Mouse (Mus musculus): ENCODE measurements around the gene Top1. TPM values are rescaled to one million over a fixed set of nuclear protein-coding genes. Genes with fewer than 3 reads are reported as not detected.

The Top1 gene
- polyA plus RNA-seq, 1 experiment: 174 TPM

- no peak overlapping the region for H3K4me3 ChIP-seq (ENCODE audit: low read depth, low read length)
- TF ChIP-seq POLR2A (IDR thresholded peaks at IDR 0.05; ENCODE audit: insufficient read depth, low read length): no peak
- peak; percentile 3 for TF ChIP-seq CTCF (IDR thresholded peaks at IDR 0.05; ENCODE audit: low read depth, low read length)
- H3K27me3 ChIP-seq (ENCODE audit: control insufficient read depth, insufficient read depth, low read length, poor library complexity, severe bottlenecking): no peaks in the 10 kb centered on the region
- peaks cover 64% of the 10 kb centered on the region for H3K36me3 ChIP-seq (ENCODE audit: control insufficient read depth, insufficient read depth, low read length, poor library complexity, severe bottlenecking)
- no peak overlapping the region for H3K27ac ChIP-seq (ENCODE audit: insufficient read depth, low read length)
- H3K9me3 ChIP-seq (replicated peaks; ENCODE audit: control insufficient read depth, insufficient read depth, low read length, poor library complexity, severe bottlenecking): no peaks in the 10 kb centered on the region
- no peak overlapping the region for H3K9ac ChIP-seq (ENCODE audit: low read depth, poor library complexity, severe bottlenecking)
- no peaks in the 10 kb centered on the region for H3K4me1 ChIP-seq (ENCODE audit: control insufficient read depth, insufficient read depth, low read length)
These were observed 71.6 kb downstream of the Top1 start for GRCm38 (mm10) chr2:160717269-160717668.

DNA sequence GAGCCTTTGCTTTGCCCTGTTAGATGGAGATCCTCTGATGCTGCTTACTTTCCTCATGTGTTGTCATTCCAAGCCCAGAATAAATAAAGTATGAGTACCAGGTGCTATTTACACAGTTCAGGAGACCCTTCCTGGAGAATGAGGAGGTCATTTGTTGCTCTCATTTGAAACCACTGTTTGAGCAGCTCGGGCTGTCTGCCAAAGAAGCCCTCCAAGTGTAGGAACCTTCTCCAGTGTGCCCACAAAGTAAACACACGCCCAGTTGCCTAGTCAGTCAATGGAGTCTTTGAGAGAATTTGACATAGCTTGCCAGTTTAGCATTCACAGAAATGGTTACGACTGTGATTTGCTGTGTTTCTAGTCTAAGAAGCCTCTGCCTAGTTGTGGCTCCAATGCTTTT, 73.1 kb downstream of the Top1 start:
- H3K9me3 ChIP-seq (replicated peaks; ENCODE audit: control insufficient read depth, insufficient read depth, low read length, poor library complexity, severe bottlenecking): no peaks in the 10 kb centered on the region
- peaks cover 63% of the 10 kb centered on the region for H3K36me3 ChIP-seq (ENCODE audit: control insufficient read depth, insufficient read depth, low read length, poor library complexity, severe bottlenecking)
- H3K27me3 ChIP-seq (ENCODE audit: control insufficient read depth, insufficient read depth, low read length, poor library complexity, severe bottlenecking): no peaks in the 10 kb centered on the region
- no peak for TF ChIP-seq POLR2A (IDR thresholded peaks at IDR 0.05; ENCODE audit: insufficient read depth, low read length)
- no peak overlapping the region for H3K4me3 ChIP-seq (ENCODE audit: low read depth, low read length)
- no peaks in the 10 kb centered on the region for H3K4me1 ChIP-seq (ENCODE audit: control insufficient read depth, insufficient read depth, low read length)
- H3K27ac ChIP-seq (ENCODE audit: insufficient read depth, low read length): no peak overlapping the region
- no peak overlapping the region for H3K9ac ChIP-seq (ENCODE audit: low read depth, poor library complexity, severe bottlenecking)

DNA sequence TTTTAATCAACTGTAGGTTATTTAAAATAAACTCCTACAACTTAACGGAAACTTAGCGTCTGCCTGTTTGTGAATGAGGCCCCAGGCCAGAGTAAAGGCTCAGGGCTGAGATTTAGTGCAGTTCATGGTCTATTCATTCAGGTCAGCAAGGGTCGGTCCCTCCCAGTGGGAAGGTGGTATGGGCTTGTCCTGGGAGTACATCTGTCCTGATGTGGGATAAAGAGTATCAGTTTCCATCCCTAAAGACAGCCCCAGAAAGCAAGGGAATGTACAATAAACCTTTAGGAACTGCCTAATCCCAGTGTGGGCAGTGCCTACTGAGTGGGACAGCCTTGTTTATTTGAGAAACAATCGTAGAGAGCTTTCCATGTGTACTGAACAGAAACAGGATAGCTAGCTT, 77.0 kb downstream of the Top1 start:
- Histone ChIP-seq H3K4me3 (ENCODE audit: low read depth, low read length) (no peak overlapping the region), H3K27me3 (ENCODE audit: control insufficient read depth, insufficient read depth, low read length, poor library complexity, severe bottlenecking) (no peaks in the 10 kb centered on the region), H3K9ac (ENCODE audit: low read depth, poor library complexity, severe bottlenecking) (no peak overlapping the region), H3K27ac (ENCODE audit: insufficient read depth, low read length) (no peak overlapping the region), H3K4me1 (ENCODE audit: control insufficient read depth, insufficient read depth, low read length) (no peaks in the 10 kb centered on the region), H3K9me3 (replicated peaks; ENCODE audit: control insufficient read depth, insufficient read depth, low read length, poor library complexity, severe bottlenecking) (no peaks in the 10 kb centered on the region), H3K36me3 (ENCODE audit: control insufficient read depth, insufficient read depth, low read length, poor library complexity, severe bottlenecking) (peaks cover 36% of the 10 kb centered on the region)
- TF ChIP-seq POLR2A (IDR thresholded peaks at IDR 0.05; ENCODE audit: insufficient read depth, low read length) (no peak), EP300 (IDR thresholded peaks at IDR 0.05; ENCODE audit: insufficient read depth, low read depth, low read length) (no peak), CTCF (IDR thresholded peaks at IDR 0.05; ENCODE audit: low read depth, low read length) (no peak)

DNA sequence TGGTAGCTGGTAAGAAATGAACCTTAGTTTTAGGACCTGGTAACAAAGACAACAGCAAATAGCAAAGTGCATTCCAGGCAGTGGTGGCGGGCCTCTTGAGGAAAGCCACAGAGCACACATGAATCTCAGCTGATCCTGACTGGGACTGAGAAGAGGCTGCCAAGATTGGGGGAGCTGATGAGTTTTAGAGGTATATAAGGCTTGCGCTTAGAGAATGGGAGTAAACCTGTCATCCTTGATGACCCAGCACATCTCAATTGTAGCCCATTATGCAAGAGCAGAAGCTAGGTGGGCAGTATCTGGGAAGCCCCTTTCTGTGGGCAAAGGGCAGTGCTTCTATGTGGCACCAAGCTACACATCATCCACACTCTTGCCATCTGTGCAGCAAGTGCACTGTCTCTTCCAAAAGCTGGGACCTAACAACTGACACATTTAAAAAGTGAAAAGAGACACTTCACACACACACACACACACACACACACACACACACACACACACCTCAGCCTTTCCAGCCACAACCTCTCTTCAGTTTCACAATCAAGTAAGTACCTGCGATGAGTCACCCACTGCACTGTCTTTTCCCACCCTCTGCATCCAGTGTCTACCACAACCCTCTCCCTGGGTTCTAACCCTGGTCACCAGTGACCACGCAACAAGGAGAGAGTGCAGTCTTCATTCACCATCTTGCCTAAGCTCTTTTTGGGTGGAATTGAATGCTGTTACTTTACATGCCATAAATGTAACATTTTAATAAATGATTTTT, 78.1 kb downstream of the Top1 start:
- no peak overlapping the region for H3K9ac ChIP-seq (ENCODE audit: low read depth, poor library complexity, severe bottlenecking)

GRCm38 (mm10) chr2:160724536-160724935, 78.8 kb downstream of the Top1 start:
- H3K27ac ChIP-seq (ENCODE audit: insufficient read depth, low read length): no peak overlapping the region
- no peaks in the 10 kb centered on the region for H3K27me3 ChIP-seq (ENCODE audit: control insufficient read depth, insufficient read depth, low read length, poor library complexity, severe bottlenecking)
- no peak for TF ChIP-seq EP300 (IDR thresholded peaks at IDR 0.05; ENCODE audit: insufficient read depth, low read depth, low read length)
- no peak for TF ChIP-seq POLR2A (IDR thresholded peaks at IDR 0.05; ENCODE audit: insufficient read depth, low read length)
- no peak for TF ChIP-seq CTCF (IDR thresholded peaks at IDR 0.05; ENCODE audit: low read depth, low read length)
- H3K9ac ChIP-seq (ENCODE audit: low read depth, poor library complexity, severe bottlenecking): no peak overlapping the region
- H3K4me3 ChIP-seq (ENCODE audit: low read depth, low read length): no peak overlapping the region
- H3K36me3 ChIP-seq (ENCODE audit: control insufficient read depth, insufficient read depth, low read length, poor library complexity, severe bottlenecking): peaks cover 23% of the 10 kb centered on the region
- no peaks in the 10 kb centered on the region for H3K9me3 ChIP-seq (replicated peaks; ENCODE audit: control insufficient read depth, insufficient read depth, low read length, poor library complexity, severe bottlenecking)
- H3K4me1 ChIP-seq (ENCODE audit: control insufficient read depth, insufficient read depth, low read length): no peaks in the 10 kb centered on the region

More for the DNA sequence above, 78.1 kb downstream of the Top1 start:
- no peak overlapping the region for H3K27ac ChIP-seq (ENCODE audit: insufficient read depth, low read length)
- H3K36me3 ChIP-seq (ENCODE audit: control insufficient read depth, insufficient read depth, low read length, poor library complexity, severe bottlenecking): peaks cover 29% of the 10 kb centered on the region
- no peaks in the 10 kb centered on the region for H3K9me3 ChIP-seq (replicated peaks; ENCODE audit: control insufficient read depth, insufficient read depth, low read length, poor library complexity, severe bottlenecking)
- no peaks in the 10 kb centered on the region for H3K4me1 ChIP-seq (ENCODE audit: control insufficient read depth, insufficient read depth, low read length)
- no peaks in the 10 kb centered on the region for H3K27me3 ChIP-seq (ENCODE audit: control insufficient read depth, insufficient read depth, low read length, poor library complexity, severe bottlenecking)
- no peak overlapping the region for H3K4me3 ChIP-seq (ENCODE audit: low read depth, low read length)
- no peak for TF ChIP-seq EP300 (IDR thresholded peaks at IDR 0.05; ENCODE audit: insufficient read depth, low read depth, low read length)
- TF ChIP-seq POLR2A (IDR thresholded peaks at IDR 0.05; ENCODE audit: insufficient read depth, low read length): no peak
- no peak for TF ChIP-seq CTCF (IDR thresholded peaks at IDR 0.05; ENCODE audit: low read depth, low read length)

DNA sequence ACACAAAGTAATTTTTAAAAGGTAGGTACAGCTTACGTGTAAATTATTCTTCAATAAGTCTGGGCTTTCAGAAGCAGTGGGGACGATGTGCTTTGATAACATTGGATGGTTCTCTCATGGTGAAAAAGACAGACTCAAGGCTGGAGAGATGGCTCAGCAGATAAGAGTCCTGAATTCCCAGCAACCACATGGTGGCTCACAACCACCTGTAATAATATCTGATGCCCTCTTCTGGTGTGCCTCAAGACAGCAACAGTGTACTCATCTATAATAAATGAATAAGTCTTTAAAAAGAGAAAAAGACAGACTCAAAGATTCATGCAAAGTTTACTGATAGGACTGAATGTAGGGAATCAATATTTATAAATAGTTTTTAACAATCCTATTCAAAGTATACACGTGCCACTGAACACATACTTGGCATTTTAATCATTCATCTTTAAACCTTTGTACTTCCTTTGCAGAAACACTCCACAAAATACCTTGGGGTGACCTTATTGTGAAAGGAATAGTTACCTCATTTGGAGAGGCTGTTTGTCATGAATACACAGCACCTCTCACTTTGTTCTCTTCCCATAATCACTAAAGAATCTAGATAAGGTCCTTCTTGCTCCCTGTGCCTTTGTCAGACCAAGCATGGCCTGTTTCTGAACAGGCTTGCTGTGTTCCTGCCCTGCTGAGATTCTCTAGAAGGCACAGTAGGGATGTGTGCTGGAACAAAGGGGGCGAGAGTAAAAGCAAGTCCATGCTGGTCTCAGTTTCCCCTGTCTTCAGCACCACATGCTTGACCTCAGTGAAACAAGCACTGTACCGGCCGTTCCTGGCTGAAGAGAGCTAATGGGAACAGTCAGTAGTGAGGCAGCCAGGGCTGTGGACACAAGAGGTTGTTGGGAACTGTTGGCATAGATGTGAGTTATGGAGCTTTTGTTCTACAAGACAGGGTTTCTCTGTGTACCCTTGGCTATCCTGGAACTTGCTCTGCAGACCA, 80.5 kb downstream of the Top1 start:
- Histone ChIP-seq H3K36me3 (ENCODE audit: control insufficient read depth, insufficient read depth, low read length, poor library complexity, severe bottlenecking) (peaks cover 8% of the 10 kb centered on the region; the same call in 1 of the 2 replicates), H3K4me3 (ENCODE audit: low read depth, low read length) (no peak overlapping the region), H3K27ac (ENCODE audit: insufficient read depth, low read length) (no peak overlapping the region), H3K27me3 (ENCODE audit: control insufficient read depth, insufficient read depth, low read length, poor library complexity, severe bottlenecking) (no peaks in the 10 kb centered on the region), H3K4me1 (ENCODE audit: control insufficient read depth, insufficient read depth, low read length) (no peaks in the 10 kb centered on the region), H3K9me3 (replicated peaks; ENCODE audit: control insufficient read depth, insufficient read depth, low read length, poor library complexity, severe bottlenecking) (no peaks in the 10 kb centered on the region), H3K9ac (ENCODE audit: low read depth, poor library complexity, severe bottlenecking) (no peak overlapping the region)
- no peak for TF ChIP-seq EP300 (IDR thresholded peaks at IDR 0.05; ENCODE audit: insufficient read depth, low read depth, low read length)
- no peak for TF ChIP-seq CTCF (IDR thresholded peaks at IDR 0.05; ENCODE audit: low read depth, low read length)

All from ES-Bruce4 (cell line).